Comparison of ENCODE assay signal across 21 mouse cellular contexts in genomic region chr17:29055586-29055985, GRCm38 (mm10). TPM values are rescaled to one million over a fixed set of nuclear protein-coding genes. Genes with fewer than 3 reads are reported as not detected.
DNase-seq lines count a peak whose midpoint lies in the region; ATAC-seq lines count a peak whose summit lies in the region.
"Had no signal": no experiment of that assay in that cellular context is flagged by ENCODE, and none has a peak within 500 bp of the region (broad histone marks: within the 10 kb centered on the region; RNA-seq: fewer than 3 reads in every experiment).

No protein-coding gene starts in this region.

- no peak overlapping the region for H3K4me2 ChIP-seq in embryonic facial prominence, embryonic 15.5 days (replicated peaks)
- no peak overlapping the region for H3K4me2 ChIP-seq in heart, embryonic 15.5 days
- no peak overlapping the region for H3K4me2 ChIP-seq in kidney, embryonic 15.5 days
- no peak overlapping the region for H3K4me2 ChIP-seq in limb, embryonic 12.5 days
- H3K4me2 ChIP-seq: embryonic facial prominence, embryonic 13.5 days; hindbrain, embryonic 13.5 days had no signal

- 59% methylated on average over 5 of the region's 5 CpGs for WGBS in embryonic facial prominence, embryonic 15.5 days
- WGBS in embryonic facial prominence, embryonic 10.5 days, result 60% methylated on average over 5 of the region's 5 CpGs
- WGBS in heart, embryonic 15.5 days, result 61% methylated on average over 5 of the region's 5 CpGs
- 55% methylated on average over 5 of the region's 5 CpGs for WGBS in heart, embryonic 10.5 days
- 30% methylated on average over 5 of the region's 5 CpGs for WGBS in kidney, embryonic 15.5 days
- WGBS in limb, embryonic 12.5 days, result 49% methylated on average over 5 of the region's 5 CpGs
- WGBS in midbrain, embryonic 10.5 days, result 70% methylated on average over 5 of the region's 5 CpGs

- no peaks in the 10 kb centered on the region for H3K27me3 ChIP-seq in embryonic facial prominence, embryonic 15.5 days
- no peaks in the 10 kb centered on the region for H3K27me3 ChIP-seq in embryonic facial prominence, embryonic 10.5 days (replicated peaks; ENCODE audit: low read depth, poor library complexity, severe bottlenecking)
- H3K27me3 ChIP-seq in heart, embryonic 15.5 days, result no peaks in the 10 kb centered on the region
- no peaks in the 10 kb centered on the region for H3K27me3 ChIP-seq in heart, embryonic 10.5 days (ENCODE audit: insufficient read depth, poor library complexity, severe bottlenecking)
- no peaks in the 10 kb centered on the region for H3K27me3 ChIP-seq in kidney, embryonic 15.5 days
- no peaks in the 10 kb centered on the region for H3K27me3 ChIP-seq in limb, embryonic 12.5 days
- no peaks in the 10 kb centered on the region for H3K27me3 ChIP-seq in midbrain, embryonic 10.5 days (ENCODE audit: low read depth, poor library complexity, severe bottlenecking)
- H3K27me3 ChIP-seq: embryonic facial prominence, embryonic 13.5 days; heart, embryonic 12.5 days; hindbrain, embryonic 13.5 days had no signal

- no peak overlapping the region for H3K4me3 ChIP-seq in embryonic facial prominence, embryonic 15.5 days (replicated peaks)
- no peak overlapping the region for H3K4me3 ChIP-seq in embryonic facial prominence, embryonic 10.5 days
- no peak overlapping the region for H3K4me3 ChIP-seq in heart, embryonic 15.5 days
- H3K4me3 ChIP-seq in heart, embryonic 10.5 days, result no peak overlapping the region
- H3K4me3 ChIP-seq in kidney, embryonic 15.5 days (replicated peaks), result no peak overlapping the region
- no peak overlapping the region for H3K4me3 ChIP-seq in limb, embryonic 12.5 days (replicated peaks)
- no peak overlapping the region for H3K4me3 ChIP-seq in midbrain, embryonic 10.5 days
- H3K4me3 ChIP-seq: embryonic facial prominence, embryonic 13.5 days; heart, embryonic 12.5 days; hindbrain, embryonic 13.5 days had no signal

- 0 out of 2 replicates have a peak overlapping the region, but pooled peaks have one; percentile 28 for H3K27ac ChIP-seq in embryonic facial prominence, embryonic 15.5 days (replicated peaks)
- H3K27ac ChIP-seq in embryonic facial prominence, embryonic 10.5 days (replicated peaks), result no peak overlapping the region
- H3K27ac ChIP-seq in heart, embryonic 15.5 days, result peak overlapping the region; percentile 33; the same call in 1 of the 2 replicates
- H3K27ac ChIP-seq in heart, embryonic 10.5 days, result no peak overlapping the region
- H3K27ac ChIP-seq in kidney, embryonic 15.5 days, result peak overlapping the region; percentile 69; the same call in 1 of the 2 replicates
- peak overlapping the region; percentile 2; the same call in 1 of the 2 replicates for H3K27ac ChIP-seq in limb, embryonic 12.5 days
- H3K27ac ChIP-seq in midbrain, embryonic 10.5 days (replicated peaks), result no peak overlapping the region
- H3K27ac ChIP-seq: hindbrain, embryonic 13.5 days; hindbrain, postnatal 0 days had no signal

- no peaks in the 10 kb centered on the region for H3K9me3 ChIP-seq in embryonic facial prominence, embryonic 15.5 days (replicated peaks)
- H3K9me3 ChIP-seq in embryonic facial prominence, embryonic 10.5 days, result no peaks in the 10 kb centered on the region
- no peaks in the 10 kb centered on the region for H3K9me3 ChIP-seq in heart, embryonic 15.5 days (replicated peaks)
- no peaks in the 10 kb centered on the region for H3K9me3 ChIP-seq in heart, embryonic 10.5 days
- H3K9me3 ChIP-seq in kidney, embryonic 15.5 days (replicated peaks), result no peaks in the 10 kb centered on the region
- H3K9me3 ChIP-seq in limb, embryonic 12.5 days, result no peaks in the 10 kb centered on the region
- H3K9me3 ChIP-seq in midbrain, embryonic 10.5 days (replicated peaks), result no peaks in the 10 kb centered on the region
- H3K9me3 ChIP-seq: embryonic facial prominence, embryonic 13.5 days; heart, embryonic 12.5 days; hindbrain, embryonic 13.5 days had no signal

- H3K9ac ChIP-seq in embryonic facial prominence, embryonic 15.5 days, result no peak overlapping the region
- no peak overlapping the region for H3K9ac ChIP-seq in heart, embryonic 15.5 days
- no peak overlapping the region for H3K9ac ChIP-seq in kidney, embryonic 15.5 days
- no peak overlapping the region for H3K9ac ChIP-seq in limb, embryonic 12.5 days (replicated peaks)
- H3K9ac ChIP-seq: embryonic facial prominence, embryonic 13.5 days; heart, embryonic 12.5 days; hindbrain, embryonic 13.5 days had no signal

- ATAC-seq in embryonic facial prominence, embryonic 15.5 days (ENCODE audit: insufficient number of reproducible peaks, low FRiP score, low TSS enrichment, low read depth), result no peak
- ATAC-seq in heart, embryonic 15.5 days (replicated peaks; ENCODE audit: insufficient number of reproducible peaks, insufficient read depth, low FRiP score, low read depth), result no peak
- ATAC-seq in kidney, embryonic 15.5 days (replicated peaks; ENCODE audit: low FRiP score), result no peak
- ATAC-seq in limb, embryonic 12.5 days (ENCODE audit: insufficient number of reproducible peaks, insufficient read depth, low FRiP score, low TSS enrichment, low read depth), result no peak
- ATAC-seq: CD4-positive, CD25-positive, alpha-beta regulatory T cell, adult 4 months; forebrain, embryonic 14.5 days; hindbrain, postnatal 0 days had no signal

- peaks cover 62% of the 10 kb centered on the region for H3K4me1 ChIP-seq in embryonic facial prominence, embryonic 15.5 days
- peaks cover 36% of the 10 kb centered on the region for H3K4me1 ChIP-seq in embryonic facial prominence, embryonic 10.5 days
- peaks cover 52% of the 10 kb centered on the region for H3K4me1 ChIP-seq in heart, embryonic 15.5 days (replicated peaks)
- H3K4me1 ChIP-seq in heart, embryonic 10.5 days, result peaks cover 50% of the 10 kb centered on the region
- peaks cover 60% of the 10 kb centered on the region for H3K4me1 ChIP-seq in kidney, embryonic 15.5 days
- peaks cover 35% of the 10 kb centered on the region for H3K4me1 ChIP-seq in limb, embryonic 12.5 days (replicated peaks)
- peaks cover 24% of the 10 kb centered on the region for H3K4me1 ChIP-seq in midbrain, embryonic 10.5 days

- DNase-seq in embryonic facial prominence, embryonic 10.5 days (ENCODE audit: low spot score), result no peak
- no peak for DNase-seq in heart, embryonic 10.5 days (ENCODE audit: low spot score)
- no peak for DNase-seq in kidney, adult 11 months
- DNase-seq in midbrain, embryonic 10.5 days (ENCODE audit: low spot score), result no peak
- DNase-seq: adrenal gland, postnatal 14 days; B cell, adult 2 months; cerebellum, adult 11-12 months; cerebellum, adult 9-10 months; cerebellum, postnatal 25 days; gastrocnemius, postnatal 10 days; heart, postnatal 14 days had no signal

- no peaks in the 10 kb centered on the region for H3K36me3 ChIP-seq in embryonic facial prominence, embryonic 15.5 days
- H3K36me3 ChIP-seq in embryonic facial prominence, embryonic 10.5 days (replicated peaks), result no peaks in the 10 kb centered on the region; the same call in 1 of the 2 replicates
- H3K36me3 ChIP-seq in heart, embryonic 15.5 days, result no peaks in the 10 kb centered on the region
- no peaks in the 10 kb centered on the region for H3K36me3 ChIP-seq in heart, embryonic 10.5 days
- H3K36me3 ChIP-seq in kidney, embryonic 15.5 days, result no peaks in the 10 kb centered on the region
- peaks cover 3% of the 10 kb centered on the region; the same call in 1 of the 2 replicates for H3K36me3 ChIP-seq in limb, embryonic 12.5 days
- peaks cover 8% of the 10 kb centered on the region for H3K36me3 ChIP-seq in midbrain, embryonic 10.5 days
- H3K36me3 ChIP-seq: embryonic facial prominence, embryonic 13.5 days; heart, embryonic 12.5 days; hindbrain, embryonic 13.5 days had no signal

RNA-seq across cellular contexts. Expression of gene Srsf3, which starts 23.2 kb away (rescaled TPM):
- polyA plus RNA-seq in embryonic facial prominence, embryonic 15.5 days (2015; fragmentation: Nextera tagmentation; extraction: Ambion mirVana), result 485 and 487 TPM in 2 replicates
- 830 and 831 TPM in 2 replicates for polyA plus RNA-seq in embryonic facial prominence, embryonic 10.5 days (2016; fragmentation: Nextera tagmentation; extraction: Ambion mirVana)
- 318 and 332 TPM in 2 replicates for polyA plus RNA-seq in heart, embryonic 15.5 days (2015; fragmentation: Nextera tagmentation; extraction: Ambion mirVana)
- polyA plus RNA-seq in heart, embryonic 10.5 days (2016; fragmentation: Nextera tagmentation; extraction: Ambion mirVana), result 433 and 498 TPM in 2 replicates
- polyA plus RNA-seq in kidney, embryonic 15.5 days (2015; fragmentation: Nextera tagmentation; extraction: Ambion mirVana), result 605 and 671 TPM in 2 replicates
- polyA plus RNA-seq in limb, embryonic 12.5 days (2016; fragmentation: Nextera tagmentation; extraction: Ambion mirVana), result 798 and 826 TPM in 2 replicates
- polyA plus RNA-seq in midbrain, embryonic 10.5 days (2016; fragmentation: Nextera tagmentation; extraction: Ambion mirVana), result 789 and 839 TPM in 2 replicates

RNA-seq across cellular contexts. Expression of gene Cdkn1a, which starts 35.2 kb away (rescaled TPM):
- 347 and 357 TPM in 2 replicates for polyA plus RNA-seq in embryonic facial prominence, embryonic 15.5 days (2015; fragmentation: Nextera tagmentation; extraction: Ambion mirVana)
- polyA plus RNA-seq in embryonic facial prominence, embryonic 10.5 days (2016; fragmentation: Nextera tagmentation; extraction: Ambion mirVana), result 26.0 and 27.5 TPM in 2 replicates
- 53.3 and 64.4 TPM in 2 replicates for polyA plus RNA-seq in heart, embryonic 15.5 days (2015; fragmentation: Nextera tagmentation; extraction: Ambion mirVana)
- 31.3 and 33.1 TPM in 2 replicates for polyA plus RNA-seq in heart, embryonic 10.5 days (2016; fragmentation: Nextera tagmentation; extraction: Ambion mirVana)
- polyA plus RNA-seq in kidney, embryonic 15.5 days (2015; fragmentation: Nextera tagmentation; extraction: Ambion mirVana), result 62.2 and 79.3 TPM in 2 replicates
- 54.1 and 59.9 TPM in 2 replicates for polyA plus RNA-seq in limb, embryonic 12.5 days (2016; fragmentation: Nextera tagmentation; extraction: Ambion mirVana)
- 19.1 and 24.8 TPM in 2 replicates for polyA plus RNA-seq in midbrain, embryonic 10.5 days (2016; fragmentation: Nextera tagmentation; extraction: Ambion mirVana)

RNA-seq across cellular contexts. Expression of gene Stk38, which starts 47.8 kb away (rescaled TPM):
- polyA plus RNA-seq in embryonic facial prominence, embryonic 15.5 days (2015; fragmentation: Nextera tagmentation; extraction: Ambion mirVana), result 111 and 122 TPM in 2 replicates
- polyA plus RNA-seq in embryonic facial prominence, embryonic 10.5 days (2016; fragmentation: Nextera tagmentation; extraction: Ambion mirVana), result 118 and 125 TPM in 2 replicates
- polyA plus RNA-seq in heart, embryonic 15.5 days (2015; fragmentation: Nextera tagmentation; extraction: Ambion mirVana), result 73.6 and 78.0 TPM in 2 replicates
- polyA plus RNA-seq in heart, embryonic 10.5 days (2016; fragmentation: Nextera tagmentation; extraction: Ambion mirVana), result 92.2 and 93.7 TPM in 2 replicates
- 98.5 and 105 TPM in 2 replicates for polyA plus RNA-seq in kidney, embryonic 15.5 days (2015; fragmentation: Nextera tagmentation; extraction: Ambion mirVana)
- polyA plus RNA-seq in limb, embryonic 12.5 days (2016; fragmentation: Nextera tagmentation; extraction: Ambion mirVana), result 135 and 149 TPM in 2 replicates
- 115 and 130 TPM in 2 replicates for polyA plus RNA-seq in midbrain, embryonic 10.5 days (2016; fragmentation: Nextera tagmentation; extraction: Ambion mirVana)

RNA-seq across cellular contexts. Expression of gene Rab44, which starts 58.4 kb away (rescaled TPM):
- 3.4 and 4.5 TPM in 2 replicates for polyA plus RNA-seq in embryonic facial prominence, embryonic 15.5 days (2015; fragmentation: Nextera tagmentation; extraction: Ambion mirVana)
- polyA plus RNA-seq in embryonic facial prominence, embryonic 10.5 days (2016; fragmentation: Nextera tagmentation; extraction: Ambion mirVana), result 0.09 and 0.21 TPM in 2 replicates
- polyA plus RNA-seq in heart, embryonic 15.5 days (2015; fragmentation: Nextera tagmentation; extraction: Ambion mirVana), result 0.66 and 3.1 TPM in 2 replicates
- 0.23 and 0.48 TPM in 2 replicates for polyA plus RNA-seq in heart, embryonic 10.5 days (2016; fragmentation: Nextera tagmentation; extraction: Ambion mirVana)
- 0.34 and 0.35 TPM in 2 replicates for polyA plus RNA-seq in kidney, embryonic 15.5 days (2015; fragmentation: Nextera tagmentation; extraction: Ambion mirVana)
- polyA plus RNA-seq in limb, embryonic 12.5 days (2016; fragmentation: Nextera tagmentation; extraction: Ambion mirVana), result 0.14 and 0.26 TPM in 2 replicates
- polyA plus RNA-seq in midbrain, embryonic 10.5 days (2016; fragmentation: Nextera tagmentation; extraction: Ambion mirVana), result 0.06 and 0.47 TPM in 2 replicates
- polyA plus RNA-seq: CD4-positive, CD25-positive, alpha-beta regulatory T cell, adult 4 months; forebrain, embryonic 14.5 days had no signal

Comparison
In these comparisons a context has a peak if more than half of its experiments do, and no peak if none do; other contexts are left out.
1. H3K27ac ChIP-seq: peak in embryonic facial prominence, embryonic 15.5 days (single experiment), heart, embryonic 15.5 days (single experiment), kidney, embryonic 15.5 days (single experiment) and limb, embryonic 12.5 days (single experiment); none in embryonic facial prominence, embryonic 10.5 days (single experiment), heart, embryonic 10.5 days (single experiment) and midbrain, embryonic 10.5 days (single experiment).